ENCODE assay signal across 8 mouse cellular contexts in genomic region chr14:117882222-117882621, GRCm38 (mm10).
DNase-seq lines count a peak whose midpoint lies in the region; ATAC-seq and TF ChIP-seq lines count a peak whose summit lies in the region.

No protein-coding gene starts in this region.

- TF ChIP-seq POLR2A in MEL (IDR thresholded peaks at IDR 0.05; ENCODE audit: control insufficient read depth in 1 of 2, insufficient read depth in 1 of 2, low read depth in 1 of 2, low read length in 2 of 2, poor library complexity in 1 of 2): no peak

- TF ChIP-seq CTCF in MEL (IDR thresholded peaks at IDR 0.05 in 2 of 3, conservative IDR thresholded peaks at IDR 0.05 in 1 of 3; ENCODE audit: control insufficient read depth in 1 of 3, insufficient read depth in 1 of 3, low read depth in 2 of 3, low read length in 3 of 3, poor library complexity in 1 of 3, severe bottlenecking in 1 of 3): peak; percentile 31 to 68 (median 52); a peak in 5 of 6 replicates

- no peaks in the 10 kb centered on the region for H3K36me3 ChIP-seq in liver, embryonic 12.5 days
- H3K36me3 ChIP-seq in MEL (ENCODE audit: control insufficient read depth in 1 of 2, insufficient read depth in 2 of 2, low read length in 2 of 2): no peaks in the 10 kb centered on the region
- H3K36me3 ChIP-seq in forebrain, embryonic 15.5 days: no peaks in the 10 kb centered on the region

- DNase-seq in liver (peak; percentile 24), MEL (ENCODE audit: low read depth, low spot score) (peak; percentile 7)
- peak; percentile 57 for DNase-seq in adrenal gland, postnatal 25 days
- peak; percentile 46 to 49 for DNase-seq in left cerebral cortex, adult 18-20 months (ENCODE audit: low spot score in 2 of 2)
- peak; percentile 67 for DNase-seq in retina, embryonic 14.5 days (ENCODE audit: low spot score)
- DNase-seq in yolk sac, embryonic 10.5 days (ENCODE audit: low spot score): no peak

- 43% methylated on average over 3 of the region's 3 CpGs for WGBS in liver, embryonic 12.5 days (ENCODE audit: insufficient replicate concordance)
- 52% methylated on average over 3 of the region's 3 CpGs for WGBS in forebrain, embryonic 15.5 days

- no peak overlapping the region for H3K4me2 ChIP-seq in liver, embryonic 12.5 days
- H3K4me2 ChIP-seq in forebrain, embryonic 15.5 days (replicated peaks): no peak overlapping the region

- no peaks in the 10 kb centered on the region for H3K79me2 ChIP-seq in MEL (ENCODE audit: control insufficient read depth, insufficient read depth, low read length, poor library complexity)

- peak; percentile 52 for TF ChIP-seq RAD21 in MEL (IDR thresholded peaks at IDR 0.05; ENCODE audit: low read depth, low read length)

- TF ChIP-seq EP300 in MEL (IDR thresholded peaks at IDR 0.05; ENCODE audit: low read depth in 1 of 2, low read length in 2 of 2): no peak

- H3K27me3 ChIP-seq in liver, embryonic 12.5 days (replicated peaks): no peaks in the 10 kb centered on the region
- no peaks in the 10 kb centered on the region for H3K27me3 ChIP-seq in MEL (ENCODE audit: control insufficient read depth in 1 of 2, insufficient read depth in 2 of 2, low read length in 2 of 2)
- H3K27me3 ChIP-seq in forebrain, embryonic 15.5 days: no peaks in the 10 kb centered on the region

- H3K4me1 ChIP-seq in liver, embryonic 12.5 days: no peaks in the 10 kb centered on the region
- H3K4me1 ChIP-seq in MEL (ENCODE audit: control insufficient read depth in 1 of 2, insufficient read depth in 2 of 2, low read length in 2 of 2): no peaks in the 10 kb centered on the region
- H3K4me1 ChIP-seq in forebrain, embryonic 15.5 days: no peaks in the 10 kb centered on the region

- H3K9ac ChIP-seq in liver, embryonic 12.5 days: no peak overlapping the region
- no peak overlapping the region for H3K9ac ChIP-seq in MEL (ENCODE audit: control insufficient read depth, low read depth, low read length, poor library complexity, severe bottlenecking)
- no peak overlapping the region for H3K9ac ChIP-seq in forebrain, embryonic 15.5 days (replicated peaks)

- H3K9me3 ChIP-seq in liver, embryonic 12.5 days (replicated peaks): 0 out of 2 replicates have a peak, but pooled peaks cover 4% of the 10 kb centered on the region
- H3K9me3 ChIP-seq in MEL (replicated peaks; ENCODE audit: insufficient read depth, low read length): no peaks in the 10 kb centered on the region
- no peaks in the 10 kb centered on the region for H3K9me3 ChIP-seq in forebrain, embryonic 15.5 days

- no peak for ATAC-seq in liver, embryonic 12.5 days
- ATAC-seq in forebrain, embryonic 15.5 days (replicated peaks): 0 out of 2 replicates have a peak, but pooled peaks have one; percentile 16

- H3K27ac ChIP-seq in liver, embryonic 12.5 days: no peak overlapping the region
- H3K27ac ChIP-seq in MEL (ENCODE audit: control insufficient read depth, low read depth, low read length): no peak overlapping the region
- H3K27ac ChIP-seq in forebrain, embryonic 15.5 days (replicated peaks): no peak overlapping the region

- no peak overlapping the region for H3K4me3 ChIP-seq in liver, embryonic 12.5 days
- H3K4me3 ChIP-seq in MEL (ENCODE audit: control insufficient read depth in 1 of 2, insufficient read depth in 1 of 2, low read depth in 2 of 2, low read length in 2 of 2): no peak overlapping the region
- H3K4me3 ChIP-seq in forebrain, embryonic 15.5 days: no peak overlapping the region

TF ChIP-seq in MEL, 35 proteins besides CTCF, POLR2A, EP300 and RAD21:
- TF ChIP-seq TCF12 (IDR thresholded peaks at IDR 0.05; ENCODE audit: low read depth, low read length): no peak
- TF ChIP-seq ZC3H11A (IDR thresholded peaks at IDR 0.05; ENCODE audit: low read depth, low read length): peak; percentile 35; the same call in 1 of the 2 replicates
- no peak for TF ChIP-seq NRF1 (IDR thresholded peaks at IDR 0.05; ENCODE audit: insufficient read depth, low read depth, low read length, poor library complexity, severe bottlenecking)
- TF ChIP-seq SMC3 (IDR thresholded peaks at IDR 0.05; ENCODE audit: low read depth, low read length): peak; percentile 59
- TF ChIP-seq TBP (IDR thresholded peaks at IDR 0.05; ENCODE audit: low read depth, low read length): no peak
